Mouse (Mus musculus) fat pad, adult 2 months (tissue): ENCODE results near the gene Mapk12.

Source experiments
- DNase-seq: peaks from one replicate; pipeline ENCODE4 v3.0.0-alpha.2; 2011; ENCODE audit warnings: low read depth, low spot score; ENCODE audit errors: extremely low read depth

The Mapk12 gene

DNA sequence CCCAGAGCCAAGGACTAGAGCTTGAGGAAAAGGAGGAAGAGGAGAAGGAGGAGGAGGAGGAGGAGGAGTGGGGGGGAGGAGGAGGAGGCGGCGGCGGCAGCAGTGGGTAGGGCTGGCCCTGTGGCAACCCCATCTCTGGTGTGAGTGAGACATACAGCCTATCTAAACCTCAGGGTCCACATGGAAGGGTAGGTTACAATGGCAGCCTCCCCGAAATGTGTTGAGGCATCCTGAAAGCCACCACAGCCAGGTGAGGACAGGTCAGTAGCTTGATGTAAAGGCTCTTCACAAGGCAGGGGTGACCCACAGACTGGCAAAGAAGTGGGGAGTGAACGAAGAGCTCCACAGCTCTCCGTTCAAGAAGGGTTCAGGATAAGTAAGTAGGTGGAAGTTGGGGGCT is 2.0 kb downstream of the Mapk12 start:
- DNase-seq: no peak

DNA sequence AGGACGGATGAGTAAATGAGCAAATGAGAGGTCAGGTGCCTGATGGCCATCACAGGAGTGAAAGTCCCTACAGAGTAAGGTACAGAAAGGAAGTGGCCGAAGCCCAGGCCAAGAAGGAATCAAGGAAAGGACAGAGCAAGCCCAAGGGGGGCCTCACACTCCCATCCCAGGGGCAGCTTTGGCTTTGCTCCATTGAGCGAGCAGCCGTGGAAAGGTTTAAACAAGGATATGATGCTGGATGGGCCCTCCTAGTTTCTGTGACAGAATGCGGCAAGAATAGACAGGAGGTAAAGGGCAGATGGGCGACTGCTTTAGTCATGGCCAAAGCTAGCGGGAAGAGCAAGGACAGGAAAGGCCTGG is 2.5 kb downstream of the Mapk12 start:
- no peak for DNase-seq

DNA sequence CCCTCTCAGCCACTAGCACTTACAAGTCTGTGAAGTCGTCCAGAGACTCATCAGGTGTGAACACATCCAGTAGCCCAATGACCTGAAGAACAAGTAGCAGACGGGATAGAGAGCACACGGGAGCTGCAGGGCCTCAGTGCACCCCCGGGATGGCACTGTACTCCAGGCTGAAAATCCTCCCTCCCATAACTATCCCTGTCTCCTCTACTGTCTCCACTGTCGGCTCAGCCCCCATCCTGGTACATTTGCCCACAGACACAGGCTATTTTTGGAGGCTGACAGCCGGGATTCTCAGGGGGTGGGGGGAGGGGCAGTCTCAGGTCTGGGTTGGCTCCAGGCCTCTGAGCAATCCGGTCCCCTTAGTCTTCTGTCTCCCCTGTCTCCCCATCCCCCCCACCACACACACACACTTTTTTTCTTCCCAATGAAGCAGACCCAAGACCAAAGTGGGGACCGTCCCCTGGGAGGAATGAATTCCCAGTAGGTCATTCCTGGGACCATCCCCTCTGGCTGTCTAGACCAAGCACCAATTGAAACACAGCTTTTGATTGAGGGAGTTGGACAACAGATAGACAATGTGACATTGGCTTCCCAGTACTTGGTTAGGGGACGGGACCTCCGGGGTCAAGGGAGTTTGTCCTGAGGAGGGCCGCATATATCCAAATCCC is 3.0 kb downstream of the Mapk12 start:
- DNase-seq: no peak

DNA sequence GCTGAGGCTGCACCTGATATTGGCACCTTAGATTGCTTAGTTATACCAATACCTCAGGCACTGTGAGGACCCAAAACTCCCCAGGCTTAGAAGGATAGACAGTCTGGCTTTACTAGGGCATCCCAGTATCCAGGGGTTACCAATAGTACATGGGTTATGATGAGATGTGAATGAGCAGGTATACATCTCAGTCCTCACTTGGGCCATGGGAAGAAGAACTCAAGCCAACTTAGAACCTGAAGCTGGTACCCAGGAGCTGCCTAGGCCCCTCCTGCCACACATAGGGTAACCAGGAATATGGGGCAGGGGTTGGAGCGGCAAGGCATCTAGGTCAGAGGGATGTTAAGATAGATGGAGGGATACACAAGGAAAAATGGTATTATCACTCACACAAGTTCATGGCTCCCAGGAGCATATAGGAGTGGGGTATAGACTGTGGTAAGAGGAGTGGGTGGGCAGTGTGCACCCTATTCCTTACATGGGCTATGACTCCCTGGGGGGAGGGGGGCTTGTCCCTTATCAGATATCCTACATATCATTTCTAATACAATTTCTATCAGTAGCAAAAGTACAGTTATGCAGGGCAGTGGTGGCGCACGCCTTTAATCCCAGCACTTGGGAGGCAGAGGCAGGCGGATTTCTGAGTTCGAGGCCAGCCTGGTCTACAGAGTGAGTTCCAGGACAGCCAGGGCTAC is 3.9 kb downstream of the Mapk12 start:
- no peak for DNase-seq

DNA sequence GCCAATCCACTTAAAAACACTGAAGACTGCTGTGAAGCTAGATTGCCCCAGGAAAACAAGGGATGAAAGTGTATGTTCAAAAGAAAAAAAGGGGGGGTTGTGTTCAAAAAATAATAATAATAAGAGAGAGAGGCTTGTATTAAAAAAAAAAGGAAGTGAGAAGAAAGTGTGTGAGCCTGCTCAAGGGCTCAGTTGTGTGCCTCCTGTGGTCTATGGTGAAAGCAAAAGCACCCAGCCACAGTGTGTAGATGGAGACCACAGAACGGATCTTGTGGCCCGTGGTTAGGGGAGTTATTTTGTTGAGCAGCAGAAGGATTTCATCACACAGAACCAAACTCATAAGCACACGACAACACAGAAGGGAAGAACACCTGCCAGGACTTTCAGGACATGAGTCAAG is 9.2 kb downstream of the Mapk12 start:
- no peak for DNase-seq

GRCm38 (mm10) chr15:89130245-89130644 is 10.3 kb downstream of the Mapk12 start:
- no peak for DNase-seq

DNA sequence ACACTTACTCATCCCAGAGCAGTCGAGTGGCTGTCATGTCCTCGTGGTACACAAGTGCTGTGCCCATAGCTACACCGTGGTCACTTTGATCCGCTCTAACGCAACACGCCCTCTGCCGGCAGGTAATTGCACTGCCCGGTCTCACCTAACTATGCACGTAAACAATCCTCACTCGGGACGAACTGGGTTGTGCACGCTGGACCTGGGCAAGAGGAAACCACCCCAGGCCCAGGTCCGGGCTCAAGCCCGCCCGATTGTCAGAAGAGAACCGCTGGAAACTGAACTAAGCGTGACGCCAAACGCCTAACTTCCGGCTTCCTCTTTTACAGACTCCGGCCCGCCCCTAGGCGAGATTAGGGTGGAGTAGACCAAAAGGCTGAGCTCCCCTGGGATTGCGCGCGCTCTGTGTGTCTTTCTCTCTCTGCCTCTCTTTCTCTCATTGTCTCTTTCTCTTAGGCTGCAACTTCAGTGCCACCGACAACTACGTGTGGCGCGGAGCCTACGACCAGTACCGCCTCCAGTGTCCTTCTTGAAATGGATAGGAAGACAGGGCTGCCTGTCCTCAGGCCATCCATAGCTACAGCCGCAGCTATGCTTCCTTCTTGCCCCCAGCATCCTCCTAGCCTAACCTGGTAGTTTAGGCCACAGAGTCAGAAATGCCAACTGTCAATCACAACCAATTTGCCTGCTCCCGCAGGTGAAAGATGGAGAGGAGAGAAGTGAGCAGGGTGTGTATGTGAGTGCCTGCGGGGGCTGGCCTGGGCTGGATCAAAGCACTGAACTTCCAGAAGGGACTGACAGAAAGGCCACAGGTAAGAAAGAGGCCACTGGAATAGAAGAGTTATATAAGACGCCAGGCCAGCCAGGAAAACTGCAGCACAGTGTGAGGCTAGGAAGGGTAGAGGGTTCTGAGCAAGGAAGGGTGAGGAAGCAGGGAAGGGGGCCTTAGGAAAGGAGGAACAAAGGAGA is 11.8 kb downstream of the Mapk12 start, which contains the start of gene Hdac10:
TSS of gene Hdac10 (minus strand) at position 319 of the 969 bp plus-strand sequence.
- DNase-seq: no peak

DNA sequence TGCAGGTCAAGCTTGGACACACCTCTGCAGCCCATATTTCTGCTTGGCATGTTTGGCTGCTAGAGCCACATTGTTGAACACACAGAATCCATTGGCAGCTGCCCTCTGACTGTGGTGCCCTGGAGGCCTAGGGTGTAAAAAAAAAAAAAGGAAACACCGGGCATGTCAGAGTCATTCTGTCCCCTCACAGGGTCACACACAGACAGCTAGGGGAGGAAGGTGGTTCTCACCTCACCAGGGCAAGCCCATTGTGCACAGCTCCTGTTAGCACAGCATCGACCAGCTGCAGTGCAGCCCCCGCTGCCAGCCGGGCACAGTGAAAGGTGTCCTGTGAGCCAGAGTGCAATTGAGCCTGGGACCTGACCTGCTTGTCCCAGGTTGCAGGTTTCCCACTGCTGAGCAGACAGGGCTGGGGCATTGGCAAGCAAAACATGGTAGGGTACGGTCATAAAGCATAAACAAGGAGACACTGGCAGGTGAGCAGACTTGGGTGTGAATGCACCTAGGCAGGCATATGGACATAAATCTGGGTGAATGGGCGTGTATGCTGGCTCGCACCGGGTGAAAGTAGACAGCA is 13.1 kb downstream of the Mapk12 start:
- DNase-seq: no peak

GRCm38 (mm10) chr15:89126622-89127021 is 13.9 kb downstream of the Mapk12 start:
- no peak for DNase-seq

DNA sequence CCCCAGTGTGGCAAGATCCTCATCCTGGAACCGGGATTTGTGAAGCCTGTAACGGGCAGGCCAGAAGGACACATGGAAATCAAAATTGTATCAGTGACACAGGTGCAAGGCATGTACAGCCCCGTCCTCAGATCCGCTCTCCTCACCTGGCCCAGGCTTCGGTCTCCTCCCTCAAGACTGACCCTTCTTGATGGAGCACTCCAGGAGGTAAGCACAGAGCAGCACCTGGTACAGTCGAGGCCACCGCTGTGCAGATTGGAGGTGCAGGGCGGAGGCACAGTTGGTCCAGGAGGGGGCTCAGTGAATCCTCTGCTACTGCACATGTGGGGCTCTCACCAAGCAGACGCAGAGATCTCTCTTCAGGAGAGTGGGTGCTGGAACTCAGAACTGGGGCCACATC is 15.2 kb downstream of the Mapk12 start:
- DNase-seq: no peak

DNA sequence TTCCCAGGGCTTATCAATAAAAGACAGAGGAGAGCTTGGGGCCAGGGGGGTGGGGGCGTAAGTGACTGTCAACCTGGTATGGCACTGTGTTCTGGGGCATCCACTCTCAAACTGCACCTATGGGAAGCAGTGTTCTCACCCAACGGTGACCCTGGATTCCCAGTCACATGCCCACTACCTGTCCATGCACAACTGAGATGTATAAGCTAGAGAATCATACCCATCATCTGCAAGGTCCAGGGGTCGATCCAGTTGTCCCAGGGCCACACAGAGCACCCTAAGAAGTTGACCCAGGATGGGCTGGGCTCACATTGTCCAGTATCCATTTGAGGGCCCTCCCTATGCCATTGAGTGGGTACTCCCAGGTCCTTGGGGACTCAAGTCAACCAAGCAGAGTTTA is 16.2 kb downstream of the Mapk12 start:
- no peak for DNase-seq

GRCm38 (mm10) chr15:89123595-89123994 is 16.9 kb downstream of the Mapk12 start:
- DNase-seq: no peak

DNA sequence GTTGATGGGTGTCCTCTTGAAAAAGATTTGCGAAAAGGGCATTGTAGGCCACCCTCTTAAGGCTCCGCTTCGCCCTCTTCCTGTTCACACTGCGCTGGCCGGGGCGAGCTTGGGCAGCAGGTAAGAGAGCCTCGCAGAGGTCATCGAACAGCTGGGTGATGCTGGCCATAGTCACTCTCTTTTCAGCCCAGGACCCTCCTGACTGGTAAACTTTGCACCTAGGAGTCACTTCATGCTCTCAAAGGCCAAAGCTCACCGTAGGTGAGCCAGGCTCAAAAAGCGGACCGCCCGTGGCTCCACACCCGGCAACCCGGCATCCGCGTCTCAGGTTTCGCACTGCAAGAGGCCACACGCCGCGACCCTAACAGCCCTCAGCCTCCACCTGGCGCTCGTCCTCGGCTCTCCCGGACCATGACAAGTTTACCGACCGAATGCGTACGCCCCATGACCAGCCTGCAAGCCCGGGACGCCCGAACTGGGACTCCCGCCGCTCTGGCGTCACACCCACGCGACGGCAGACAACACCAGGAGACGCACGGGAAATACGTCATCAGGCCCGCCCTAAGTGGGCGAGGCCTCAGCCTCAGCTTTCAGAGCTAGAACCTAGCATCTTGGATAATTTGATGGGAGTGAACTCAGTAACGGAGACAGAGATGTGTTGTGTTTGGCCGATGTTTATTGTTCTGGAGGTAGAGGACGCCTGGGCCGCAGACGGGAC is 17.7 kb downstream of the Mapk12 start, which contains the start of gene Tubgcp6:
TSS of gene Tubgcp6 (minus strand) at position 464 of the 718 bp plus-strand sequence.
- DNase-seq: no peak

GRCm38 (mm10) chr15:89118007-89118406 is 22.5 kb downstream of the Mapk12 start:
- DNase-seq: no peak

DNA sequence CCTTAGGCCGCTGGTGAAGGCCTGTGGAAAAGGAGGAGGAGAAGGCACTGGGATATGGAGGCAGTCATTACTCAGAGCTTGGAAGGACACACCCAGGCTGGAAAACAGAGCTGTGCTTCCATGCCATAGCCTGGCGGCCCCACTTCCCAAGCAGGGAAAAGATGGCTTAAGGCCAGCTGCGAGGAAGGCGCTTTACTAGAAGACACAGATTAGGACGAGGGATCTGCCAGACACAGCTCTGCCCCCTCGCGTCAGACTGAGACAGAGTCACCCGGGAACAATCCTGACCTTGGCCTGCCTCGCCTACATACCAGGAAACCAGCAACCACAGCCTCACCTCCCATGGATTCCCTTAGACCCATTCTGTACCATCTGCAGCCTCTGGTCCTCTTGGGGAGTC is 30.4 kb downstream of the Mapk12 start:
- DNase-seq: no peak

DNA sequence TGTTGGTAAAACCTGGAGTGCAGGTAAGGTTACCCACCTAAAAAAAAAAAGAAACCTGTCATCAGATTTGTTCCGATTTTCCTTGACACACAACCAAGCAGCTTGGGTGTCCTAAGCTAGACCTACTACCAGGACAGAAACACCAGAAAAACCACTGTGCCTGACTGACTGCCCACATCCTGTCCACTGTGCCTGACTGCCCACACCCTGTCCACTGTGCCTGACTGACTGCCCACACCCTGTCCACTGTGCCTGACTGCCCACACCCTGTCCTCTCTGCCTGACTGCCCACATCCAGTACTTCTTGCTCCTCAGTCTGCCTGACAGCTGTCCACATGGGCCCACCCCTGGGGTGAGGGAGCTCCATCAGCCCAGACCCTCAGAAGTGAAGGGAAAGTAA is 33.5 kb downstream of the Mapk12 start:
- DNase-seq: no peak

- no peak for DNase-seq
Measured at GRCm38 (mm10) chr15:89106073-89106472, 34.4 kb downstream of the Mapk12 start.

DNA sequence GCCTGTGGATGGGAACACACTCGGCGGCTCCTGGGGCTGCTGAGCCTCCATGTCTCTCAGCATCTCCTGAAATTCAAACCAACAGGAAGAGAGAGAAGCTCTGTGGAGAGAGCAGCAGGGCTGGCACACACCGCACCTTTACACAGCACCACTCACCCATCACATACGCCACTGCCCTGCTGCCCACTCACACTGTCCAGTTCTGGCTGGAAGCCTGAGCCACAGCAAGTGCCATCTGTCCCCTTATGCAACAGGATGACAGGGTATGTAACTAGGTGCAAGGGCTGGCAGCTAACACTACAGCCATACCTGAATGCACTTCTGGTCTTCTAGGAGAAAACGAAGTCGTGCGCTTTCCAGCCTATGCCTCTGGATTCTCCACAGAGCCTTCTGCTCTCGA is 36.1 kb downstream of the Mapk12 start:
- DNase-seq: no peak

DNA sequence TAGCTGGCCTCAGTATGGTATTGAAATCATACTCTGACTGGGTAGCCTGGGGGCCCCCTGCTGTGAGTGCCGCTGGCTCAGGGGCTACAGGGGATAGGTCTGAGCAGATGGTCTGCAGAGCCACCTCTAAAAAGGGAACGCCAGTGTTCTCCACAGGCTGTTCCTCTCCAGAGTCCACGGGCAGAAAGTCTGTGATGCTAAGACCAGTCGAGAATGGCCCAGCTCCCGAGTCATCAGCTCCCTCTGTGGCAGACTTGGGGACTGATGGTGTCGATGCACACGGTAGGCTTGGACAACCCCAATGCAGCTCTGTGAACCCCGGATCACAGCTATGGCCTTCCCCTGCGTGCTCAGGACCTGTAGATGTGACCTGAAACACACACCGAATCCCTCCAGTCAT is 36.6 kb downstream of the Mapk12 start:
- no peak for DNase-seq

DNA sequence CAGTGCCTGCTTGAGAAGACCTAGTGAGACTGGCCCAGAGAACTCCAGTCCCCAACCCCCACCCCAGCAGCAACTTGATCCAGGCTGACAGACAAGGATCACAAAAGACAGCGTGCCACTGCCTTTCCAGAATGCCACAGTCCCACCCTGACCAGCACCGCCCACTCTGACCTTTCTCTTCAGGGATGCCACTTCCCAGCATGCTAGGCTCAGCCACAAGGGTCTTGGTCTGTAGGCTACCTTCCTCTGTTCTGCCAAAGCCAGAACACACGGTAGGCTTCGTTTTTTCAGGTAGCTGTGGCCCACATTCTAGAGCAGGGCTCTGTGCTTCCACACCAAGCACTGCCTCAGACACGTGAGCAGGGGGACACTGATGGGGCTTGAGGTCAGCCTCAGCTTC is 37.9 kb downstream of the Mapk12 start:
- no peak for DNase-seq

DNA sequence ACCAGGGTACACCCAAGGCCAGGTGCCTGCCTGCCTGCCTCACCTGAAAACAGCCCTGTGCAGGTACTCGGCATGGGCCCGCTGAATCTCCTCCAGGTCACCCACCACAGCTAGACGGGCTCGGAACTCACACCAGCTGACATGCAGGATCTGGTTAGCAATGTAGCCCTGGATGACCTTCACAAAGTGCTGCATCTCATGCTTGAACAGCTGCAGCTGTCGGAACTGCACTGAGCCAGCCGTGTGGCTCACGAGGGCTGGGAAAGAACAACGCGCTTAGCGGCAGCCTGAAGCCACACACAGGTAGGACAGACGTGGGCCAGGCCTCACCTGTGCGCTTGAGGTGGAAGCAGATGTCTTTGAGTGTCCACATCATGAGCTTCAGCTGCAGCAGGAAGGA is 39.7 kb downstream of the Mapk12 start:
- no peak for DNase-seq
